Mouse (Mus musculus) lung, postnatal 4 days (tissue): ENCODE results near the gene Tagln.
A peak's percentile ranks its signal among the peaks of the same experiment; 100 is the strongest.

Experiments
- DNase-seq, 2 experiments: peaks; one replicate each; pipeline ENCODE4 v3.0.0; 2021

The Tagln gene

GRCm38 (mm10) chr9:45935628-45936210, at the start of gene Tagln:
Gene Tagln (minus strand): TSS chr9:45936058.
- DNase-seq, result peak; percentile 81 to 90

DNA sequence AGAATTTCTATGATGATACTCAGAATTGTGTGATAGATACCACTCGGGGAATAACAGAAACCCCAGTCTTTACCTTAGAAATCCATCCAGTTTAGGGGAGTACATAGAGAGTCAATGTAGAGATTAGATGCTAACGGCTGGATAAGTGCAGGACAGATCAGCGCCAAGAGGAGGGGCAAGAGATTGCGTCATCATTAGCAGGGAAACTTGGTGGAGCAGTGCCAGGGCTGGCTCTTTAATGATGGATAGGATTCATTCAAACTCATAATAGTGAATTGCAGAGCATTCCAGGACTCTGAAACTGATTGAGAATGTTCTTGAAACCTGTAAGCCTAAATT, 49.3 kb upstream of the Tagln start:
- DNase-seq, result peak; percentile 78 to 81

- peak; percentile 91 to 93 for DNase-seq
These were observed 48.8 kb upstream of the Tagln start for GRCm38 (mm10) chr9:45984409-45985228.

DNA sequence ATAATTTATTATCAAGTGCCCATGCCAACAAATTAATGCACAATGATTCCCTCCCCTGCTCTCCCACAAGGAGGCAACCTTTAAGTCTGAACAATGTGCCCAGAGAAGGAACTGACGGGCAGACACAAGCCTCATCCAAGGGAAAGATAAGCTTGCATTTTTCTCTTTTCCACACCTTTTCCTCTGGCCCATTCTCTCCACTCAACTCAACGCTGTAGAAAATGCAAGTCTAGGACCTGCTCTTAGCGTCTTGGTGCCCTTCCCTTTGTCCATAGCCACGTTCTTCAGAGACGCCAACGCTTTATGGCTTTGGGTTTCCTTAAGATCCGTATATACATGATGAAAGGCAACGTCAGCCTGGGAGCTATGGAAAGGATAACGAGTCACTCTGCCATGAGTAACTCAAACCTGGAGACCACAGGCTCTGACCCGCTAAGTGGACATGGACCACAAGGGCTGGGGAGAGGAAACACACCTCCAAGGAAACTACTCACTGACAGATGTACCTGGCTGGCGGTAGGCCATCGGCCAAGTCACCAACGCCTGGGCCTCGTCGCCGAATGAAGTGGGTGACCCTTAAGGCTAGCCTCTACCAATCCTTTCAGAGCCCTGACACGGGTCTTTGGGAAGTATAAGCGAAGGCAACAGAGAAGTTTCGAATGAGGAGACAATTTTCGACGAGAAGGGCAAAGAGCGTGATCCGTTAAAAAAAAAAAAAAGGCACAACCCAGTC, 48.0 kb upstream of the Tagln start:
- peak; percentile 32 to 42 for DNase-seq

DNA sequence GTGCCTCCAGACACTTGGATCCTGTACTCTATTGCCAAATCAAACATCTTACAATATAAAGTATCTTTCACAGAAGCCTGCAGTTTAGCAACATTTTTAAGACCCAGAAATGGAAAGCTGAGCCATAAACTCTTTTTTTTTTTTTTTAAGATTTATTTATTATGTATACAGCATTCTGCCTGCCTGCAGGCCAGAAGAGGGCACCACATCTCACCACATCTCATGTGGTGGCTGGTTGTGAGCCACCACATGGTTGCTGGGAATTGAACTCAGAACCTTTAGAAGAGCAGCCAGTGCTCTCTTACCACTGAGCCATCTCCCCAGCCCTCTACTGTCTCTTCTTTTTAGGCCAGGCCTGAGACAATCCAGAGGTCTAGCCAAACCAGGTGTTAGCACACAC, 45.5 kb upstream of the Tagln start:
- DNase-seq, result no peak

DNA sequence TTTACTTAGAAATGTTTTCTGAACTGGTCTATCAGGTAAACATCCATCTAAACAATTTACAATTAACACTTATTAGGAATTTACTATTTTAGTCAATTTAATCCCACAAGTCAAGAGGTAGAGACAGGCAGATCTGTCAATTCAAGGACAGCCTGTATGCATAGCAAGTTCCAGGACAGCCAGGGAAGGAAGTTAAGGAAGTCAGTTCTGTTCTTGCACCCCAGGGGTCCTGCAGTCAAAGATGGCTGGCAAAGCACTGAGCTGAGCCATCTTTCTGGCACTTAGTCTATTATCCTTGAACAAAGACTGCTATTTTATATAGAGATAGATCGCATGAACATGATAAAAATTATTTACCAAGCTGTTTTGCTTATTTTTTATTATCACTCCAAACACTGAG, 44.8 kb upstream of the Tagln start:
- DNase-seq, result no peak

DNA sequence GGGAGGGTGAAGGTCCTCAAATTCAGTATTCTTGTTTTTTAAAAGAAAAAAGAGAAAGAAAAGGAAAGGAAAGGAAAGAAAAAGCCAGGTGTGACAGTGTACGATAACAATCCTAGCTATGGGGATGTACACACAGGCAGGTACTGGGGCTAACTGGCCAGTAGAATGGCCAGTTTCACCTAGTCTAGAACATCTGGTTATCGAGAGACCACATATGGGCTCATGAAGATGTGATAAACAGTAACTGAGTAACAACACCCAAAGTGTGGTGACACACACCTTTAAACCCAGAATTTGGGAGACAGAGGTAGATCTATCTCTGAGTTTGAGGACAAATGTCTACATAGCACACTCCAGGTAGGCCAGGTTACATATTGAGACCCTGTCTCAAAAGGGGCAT, 43.9 kb upstream of the Tagln start:
- no peak for DNase-seq

DNA sequence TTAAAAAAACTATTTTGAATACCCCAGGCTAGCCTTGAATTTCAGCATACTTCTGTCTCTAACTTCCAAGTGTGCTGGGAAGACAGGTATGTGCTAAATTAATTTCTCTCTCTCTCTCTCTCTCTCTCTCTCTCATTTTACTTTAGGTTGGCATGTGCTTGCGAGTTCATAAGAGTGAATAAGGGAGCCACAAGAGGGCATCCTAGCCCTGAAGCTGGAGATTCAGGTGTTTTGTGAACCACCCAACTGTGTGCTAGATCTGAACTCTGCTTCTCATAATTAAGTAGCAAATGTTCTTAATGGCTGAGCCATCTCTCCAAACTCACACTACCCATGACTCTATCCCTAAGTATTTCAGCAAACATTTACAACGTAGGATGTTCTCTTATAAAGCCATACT, 41.0 kb upstream of the Tagln start:
- DNase-seq, result no peak

DNA sequence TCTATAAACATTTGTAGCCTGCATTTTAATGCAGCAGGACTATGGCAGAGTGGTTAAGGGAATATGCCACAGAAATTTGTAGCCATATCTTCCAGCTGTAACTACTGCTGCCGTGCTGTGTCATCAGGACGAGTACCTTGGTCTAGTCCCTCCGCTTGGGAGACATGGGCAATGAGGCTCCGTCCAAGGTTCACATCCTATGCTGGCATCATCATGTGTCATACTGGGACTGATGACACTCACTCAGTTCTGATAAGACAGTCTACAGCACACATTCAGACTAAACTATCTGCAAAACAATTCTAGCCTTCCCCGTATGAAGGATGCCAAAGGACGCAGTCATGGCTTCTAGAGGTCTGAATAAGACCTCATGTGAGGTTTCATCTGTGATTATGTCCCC, 27.7 kb upstream of the Tagln start:
- no peak for DNase-seq

DNA sequence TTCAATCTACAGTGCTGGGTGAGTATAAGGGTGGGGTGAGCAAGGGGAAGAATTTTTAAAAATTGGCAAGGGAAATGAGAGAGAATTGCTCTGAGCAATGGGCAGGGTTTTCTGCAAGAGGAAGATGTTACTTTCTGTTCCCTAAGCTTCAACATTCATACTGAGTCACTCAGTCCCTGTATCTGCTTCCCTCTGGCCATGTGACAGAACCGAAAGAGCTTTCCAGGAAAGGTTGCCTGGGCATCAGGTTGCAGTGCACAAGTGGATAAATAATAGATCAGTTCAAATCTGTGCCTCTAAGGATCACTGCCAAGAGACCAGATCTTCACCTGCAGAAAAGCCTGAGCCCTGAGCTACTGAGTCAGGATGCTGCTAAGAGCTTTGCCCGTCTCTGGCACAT, 26.0 kb upstream of the Tagln start:
- no peak for DNase-seq

- peak; percentile 31 to 45 for DNase-seq
These were observed 23.8 kb upstream of the Tagln start for GRCm38 (mm10) chr9:45959661-45960060.

DNA sequence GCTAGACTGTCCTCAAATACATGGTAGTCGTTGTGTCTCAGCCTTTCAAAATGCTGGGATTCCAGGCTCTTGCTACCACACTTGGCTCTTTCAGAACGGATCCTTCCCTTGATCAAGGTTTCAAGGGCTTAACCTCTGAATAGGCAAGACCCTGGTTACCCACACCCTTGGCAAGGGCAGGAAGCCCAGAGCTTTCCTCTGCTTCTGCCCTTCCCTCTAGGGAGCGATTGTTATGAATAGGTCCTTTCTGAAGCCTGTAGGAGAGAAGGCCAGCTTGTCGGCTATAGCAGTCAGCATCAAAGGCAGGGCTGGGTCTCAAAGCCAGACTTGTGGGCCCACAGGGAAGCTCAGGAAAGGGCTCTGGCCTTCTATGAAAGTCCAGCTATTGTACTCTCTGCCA, 23.0 kb upstream of the Tagln start:
- no peak for DNase-seq

GRCm38 (mm10) chr9:45958023-45958670, 22.3 kb upstream of the Tagln start:
- DNase-seq, result no peak

DNA sequence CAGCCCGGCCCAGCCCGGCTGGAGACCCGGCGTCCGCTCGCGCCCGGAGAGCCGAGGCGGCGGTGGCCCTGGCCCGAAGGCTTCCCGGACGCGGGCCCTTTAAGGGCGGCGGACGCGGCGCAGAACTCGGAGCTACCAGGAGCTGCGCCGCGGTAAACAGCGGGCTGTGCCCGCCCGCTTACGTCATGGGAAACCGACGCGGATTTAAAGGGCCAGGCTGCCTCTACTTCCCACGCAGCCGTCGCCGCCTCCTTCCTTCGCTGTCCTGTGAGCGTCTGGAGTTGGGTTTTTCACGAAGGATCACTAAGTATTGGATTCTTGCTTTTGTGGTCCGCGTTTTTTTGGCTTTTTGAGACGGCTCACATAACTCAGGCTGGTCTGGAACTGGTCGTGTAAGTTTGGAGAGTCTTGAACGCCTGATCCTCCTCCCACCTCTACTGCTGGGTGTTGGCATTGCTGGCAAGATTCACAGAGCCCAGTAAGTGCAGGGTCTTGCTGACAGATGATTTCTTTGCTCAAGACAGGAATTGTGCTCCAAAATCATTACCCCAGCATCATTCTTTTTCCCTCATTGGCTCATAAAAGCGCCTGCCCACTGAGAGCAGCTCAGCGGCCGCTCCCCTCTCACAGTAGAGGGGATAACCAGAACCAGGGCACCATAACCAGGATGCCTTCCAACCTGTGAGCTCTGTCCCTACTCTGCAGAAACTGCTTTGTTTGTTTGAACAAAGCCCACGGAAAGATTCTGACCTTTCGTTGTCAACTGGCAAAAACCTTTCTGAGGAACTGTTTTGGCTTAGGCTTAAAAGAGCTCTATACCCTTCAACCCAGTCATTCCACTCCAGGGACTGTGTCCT, 19.5 kb upstream of the Tagln start, which contains the start of gene Sidt2:
Sidt2 (minus strand) TSS at position 152 of the 857 bp plus-strand sequence.
- peak; percentile 92 to 93 for DNase-seq

DNA sequence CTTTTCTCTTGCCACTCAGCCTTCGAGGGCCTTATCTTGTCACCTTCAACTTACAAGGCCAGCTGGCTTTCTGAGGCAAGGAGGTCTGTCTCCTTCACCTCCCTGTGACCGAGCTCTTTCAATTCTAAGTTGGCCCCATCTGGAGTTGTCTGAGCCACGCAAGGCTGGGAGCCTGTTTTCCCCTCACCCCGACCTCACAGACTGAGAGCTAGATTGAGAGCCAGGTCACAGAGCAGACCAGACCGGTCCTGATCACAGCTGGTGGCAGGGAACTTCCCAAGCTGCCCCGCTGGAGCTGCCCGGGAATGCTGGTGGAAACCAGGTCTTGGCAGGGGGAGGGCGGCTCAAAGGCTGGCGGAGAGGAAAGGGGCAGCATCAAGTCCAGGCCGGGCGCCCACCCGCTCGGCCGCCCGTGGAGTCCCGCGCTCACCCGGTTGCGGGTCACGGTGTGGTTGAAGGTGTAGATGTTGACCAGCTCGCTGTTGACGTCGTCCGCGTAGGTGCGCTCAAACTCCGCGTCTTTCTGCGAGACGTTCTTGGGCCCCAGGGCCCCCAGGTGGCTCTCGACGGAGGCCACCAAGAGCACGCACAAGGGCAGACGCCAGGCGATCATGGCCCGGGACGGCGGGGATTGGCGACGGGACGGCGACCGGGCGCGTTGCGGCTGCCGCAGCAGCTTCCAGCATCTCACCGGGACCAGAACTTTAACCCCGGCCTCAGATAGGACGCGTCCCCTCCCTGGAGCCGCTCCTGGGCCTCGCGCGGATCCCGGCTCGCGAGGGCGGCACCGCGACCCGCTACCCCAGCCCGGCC, 18.6 kb upstream of the Tagln start:
- DNase-seq, result peak; percentile 62 to 70

- DNase-seq, result no peak
These were observed 17.8 kb upstream of the Tagln start for GRCm38 (mm10) chr9:45953511-45954293.

DNA sequence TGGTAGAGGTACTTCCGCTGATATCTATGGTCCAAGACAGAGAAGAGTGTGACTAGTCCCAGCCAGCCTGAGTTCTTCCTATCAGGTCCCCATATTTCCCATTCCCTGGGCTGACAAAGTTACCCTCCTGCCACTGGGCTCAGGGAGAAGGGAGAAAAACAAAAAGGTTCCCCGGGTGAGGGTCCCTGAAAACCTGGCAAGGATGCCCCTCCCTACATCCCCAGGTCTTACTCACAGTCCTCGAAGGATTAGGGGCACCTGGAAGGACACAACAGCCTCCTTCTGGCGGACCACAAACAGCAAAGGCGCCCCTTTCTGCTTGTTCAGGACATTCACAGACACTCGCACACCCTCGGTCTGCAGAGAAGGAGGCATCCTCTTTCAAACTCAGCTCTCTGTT, 17.0 kb upstream of the Tagln start:
- no peak for DNase-seq

GRCm38 (mm10) chr9:45952057-45952456, 16.2 kb upstream of the Tagln start:
- no peak for DNase-seq

DNA sequence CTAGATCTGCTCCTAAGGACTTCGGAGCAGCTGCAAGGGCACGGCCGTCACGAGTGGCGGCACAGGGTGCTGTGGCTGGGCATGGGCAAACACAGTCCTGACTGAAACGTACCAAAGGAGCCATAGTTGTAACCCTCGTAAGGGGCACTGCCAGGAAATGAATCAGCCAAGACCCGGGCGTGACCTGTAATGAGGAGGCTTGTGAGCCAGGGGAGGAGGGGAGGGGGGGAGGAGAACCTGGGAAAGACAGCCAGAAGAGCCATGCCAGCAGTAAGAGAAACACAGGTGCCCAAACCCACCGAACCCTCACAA, 11.0 kb upstream of the Tagln start:
- DNase-seq, result no peak

GRCm38 (mm10) chr9:45946182-45946871, 10.5 kb upstream of the Tagln start:
- DNase-seq, result no peak
